Mouse (Mus musculus): ENCODE measurements around the gene Mgat4a.

DNA sequence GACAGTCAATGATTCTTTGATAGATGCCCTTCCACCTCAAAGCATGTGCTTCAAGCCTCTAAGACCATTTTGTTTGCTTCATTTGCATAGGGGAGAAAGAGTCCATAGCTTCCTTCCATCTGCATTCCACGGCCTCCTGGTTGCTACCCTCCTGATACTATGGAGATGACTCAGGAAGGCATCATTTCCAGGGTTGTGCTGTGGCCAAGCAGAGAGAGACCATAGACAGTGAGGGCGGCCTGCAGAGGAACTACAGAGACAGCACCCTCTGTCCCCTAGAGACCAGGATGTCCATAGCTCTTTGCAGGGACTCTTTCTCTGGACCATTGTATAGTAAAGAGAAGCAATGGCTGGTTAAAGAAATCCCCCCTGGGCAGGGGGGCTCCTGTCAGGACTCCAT lies 135.7 kb downstream of the Mgat4a start:
- TF ChIP-seq POLR2A (IDR thresholded peaks at IDR 0.05; ENCODE audit: control insufficient read depth, extremely low read depth, insufficient read depth, low read length, poor library complexity), result no peak
- no peak for TF ChIP-seq CTCF (IDR thresholded peaks at IDR 0.05; ENCODE audit: borderline replicate concordance, control insufficient read depth, extremely low read depth, insufficient read depth, low read length, poor library complexity)

All from thymus, adult 2 months (tissue).